Mouse (Mus musculus) embryo, embryonic 10 days (tissue): ENCODE results near the gene Gm12253.

Experiments
- DNase-seq: peaks from one replicate; pipeline ENCODE4 v3.0.0-alpha.2; 2015; ENCODE audit warnings: low spot score

Gm12253 gene

DNA sequence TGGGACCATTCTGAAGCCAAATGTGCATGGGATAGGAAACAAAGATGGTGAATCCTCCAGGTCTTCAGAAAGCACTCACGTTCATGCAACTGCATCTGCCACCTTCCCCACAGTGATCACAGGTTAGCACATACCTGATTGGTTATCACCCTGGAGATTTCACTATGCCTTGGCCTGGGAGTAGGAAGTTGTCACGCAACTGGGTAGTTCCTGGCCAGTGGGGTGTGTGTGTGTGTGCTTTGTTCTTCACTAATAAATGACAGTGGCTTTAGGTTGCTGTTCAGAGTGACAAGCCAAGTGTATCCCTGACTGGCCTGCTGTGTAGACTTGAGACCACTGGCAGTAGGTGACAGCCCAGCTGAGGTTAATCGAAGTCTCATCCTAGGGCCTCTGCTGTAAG is at the start of gene Gm12253:
Gene Gm12253, plus strand, starts transcription at position 301 of the 400 bp plus-strand sequence.
- DNase-seq: no peak

GRCm38 (mm10) chr11:58399985-58400645 is 32.2 kb upstream of the Gm12253 start:
- no peak for DNase-seq

- DNase-seq: no peak
These were observed 31.7 kb upstream of the Gm12253 start for GRCm38 (mm10) chr11:58400655-58401054.

GRCm38 (mm10) chr11:58408066-58408465 is 24.3 kb upstream of the Gm12253 start:
- DNase-seq: no peak

- no peak for DNase-seq
These were observed 14.0 kb upstream of the Gm12253 start for GRCm38 (mm10) chr11:58418336-58418735.

- no peak for DNase-seq
These were observed 11.5 kb upstream of the Gm12253 start, which contains the start of gene 1810065E05Rik for GRCm38 (mm10) chr11:58420815-58421214. 1810065E05Rik (plus strand) TSS chr11:58421111.

DNA sequence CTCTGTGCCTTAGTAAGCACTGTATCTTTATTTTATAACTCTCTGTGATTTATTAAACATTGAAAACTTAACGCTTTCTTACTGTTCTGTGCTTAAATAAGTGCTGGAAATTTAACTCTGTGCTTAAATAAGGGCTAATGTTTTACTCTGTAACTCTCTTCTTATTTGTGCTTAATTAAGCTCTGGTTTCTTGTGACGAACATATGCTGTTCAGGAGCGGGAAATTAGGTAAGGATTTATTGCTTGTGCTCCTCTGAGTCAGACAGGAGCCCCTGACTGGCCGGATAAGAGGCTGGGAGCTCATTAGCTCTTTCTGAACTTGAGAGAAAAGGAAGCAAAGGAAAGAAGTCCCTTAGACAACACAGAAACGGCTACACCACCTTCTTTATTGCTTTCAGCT is 5.5 kb downstream of the Gm12253 start:
- peak; percentile 11 for DNase-seq

- no peak for DNase-seq
These were observed 20.4 kb downstream of the Gm12253 start, which contains the start of gene Lypd9 for GRCm38 (mm10) chr11:58452759-58453158. Lypd9 (minus strand) TSS chr11:58452923.

GRCm38 (mm10) chr11:58453592-58453991 is 21.2 kb downstream of the Gm12253 start:
- peak; percentile 17 for DNase-seq

DNA sequence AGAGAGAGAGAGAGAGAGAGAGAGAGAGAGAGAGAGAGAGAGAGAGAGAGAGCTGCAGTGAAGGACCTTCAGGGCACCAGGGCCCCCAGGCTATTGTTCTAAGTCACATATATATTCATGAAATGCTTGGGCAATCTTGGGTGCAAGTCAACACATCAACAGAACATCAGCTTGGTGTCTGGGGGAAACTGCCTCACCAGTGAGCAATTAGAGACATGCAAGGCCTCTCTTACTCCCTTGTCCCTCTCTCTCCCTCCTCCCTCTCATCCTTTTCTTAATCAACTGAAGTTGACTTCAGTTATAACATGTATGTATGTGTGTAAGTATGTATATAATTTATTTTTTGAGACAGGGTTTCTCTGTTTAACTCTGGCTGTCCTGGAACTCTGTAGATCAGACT is 29.8 kb downstream of the Gm12253 start, which contains the start of gene Olfr30:
Gene Olfr30, minus strand, starts transcription at position 101 of the 400 bp plus-strand sequence.
- DNase-seq: no peak
